Mouse (Mus musculus) ES-Bruce4 (cell line): Measurements from ENCODE around the gene Mfap4. TPM values are rescaled to one million over a fixed set of nuclear protein-coding genes. Genes with fewer than 3 reads are reported as not detected.

ENCODE experiments used
- H3K27ac ChIP-seq: 2 replicates; pipeline ENCODE4 v1.5.1; 2012; ENCODE audit warnings: low read length, inconsistent platforms; ENCODE audit not compliant: insufficient read depth
- H3K27me3 ChIP-seq: 2 replicates; pipeline ENCODE4 v1.6.1; 2012; ENCODE audit warnings: mild to moderate bottlenecking, low read length, inconsistent platforms; ENCODE audit not compliant: control insufficient read depth, poor library complexity, insufficient read depth, severe bottlenecking
- H3K36me3 ChIP-seq: 2 replicates; pipeline ENCODE4 v1.6.1; 2012; ENCODE audit warnings: inconsistent platforms, mild to moderate bottlenecking, low read length, moderate library complexity; ENCODE audit not compliant: control insufficient read depth, poor library complexity, insufficient read depth, severe bottlenecking
- H3K4me1 ChIP-seq: one replicate; pipeline ENCODE4 v1.8.1; 2011; ENCODE audit warnings: low read length; ENCODE audit not compliant: control insufficient read depth, insufficient read depth
- H3K4me3 ChIP-seq: 2 replicates; pipeline ENCODE4 v1.5.1; 2011; ENCODE audit warnings: low read depth, mild to moderate bottlenecking, low read length
- H3K9ac ChIP-seq: 2 replicates; pipeline ENCODE4 v1.6.1; 2012; ENCODE audit warnings: low read depth, mild to moderate bottlenecking, inconsistent platforms; ENCODE audit not compliant: poor library complexity, severe bottlenecking
- H3K9me3 ChIP-seq: replicated peaks from 2 replicates; pipeline ENCODE4 v1.6.1; 2012; ENCODE audit warnings: mild to moderate bottlenecking, low read length, inconsistent platforms; ENCODE audit not compliant: control insufficient read depth, poor library complexity, insufficient read depth, severe bottlenecking
- CTCF ChIP-seq: IDR thresholded peaks from one replicate; pipeline ENCODE4 v1.8.1; 2011; ENCODE audit warnings: low read depth, low read length
- EP300 ChIP-seq: IDR thresholded peaks from 2 replicates; pipeline ENCODE4 v1.6.1; 2011; ENCODE audit warnings: low read depth, low read length; ENCODE audit not compliant: insufficient read depth
- POLR2A ChIP-seq: IDR thresholded peaks from one replicate; pipeline ENCODE4 v1.8.1; 2011; ENCODE audit warnings: low read length; ENCODE audit not compliant: insufficient read depth
- polyA plus RNA-seq: library from polyadenylated mRNA; stranded (reverse); fragments of >200 nt; gene quantifications from 2 replicates; pipeline ENCODE4 v1.2.4, GENCODE M21; 2011; ENCODE audit warnings: low read depth; ENCODE audit not compliant: missing spikeins, insufficient read depth, insufficient read length

Gene Mfap4
- polyA plus RNA-seq, 1 experiment, result 1.3 TPM

DNA sequence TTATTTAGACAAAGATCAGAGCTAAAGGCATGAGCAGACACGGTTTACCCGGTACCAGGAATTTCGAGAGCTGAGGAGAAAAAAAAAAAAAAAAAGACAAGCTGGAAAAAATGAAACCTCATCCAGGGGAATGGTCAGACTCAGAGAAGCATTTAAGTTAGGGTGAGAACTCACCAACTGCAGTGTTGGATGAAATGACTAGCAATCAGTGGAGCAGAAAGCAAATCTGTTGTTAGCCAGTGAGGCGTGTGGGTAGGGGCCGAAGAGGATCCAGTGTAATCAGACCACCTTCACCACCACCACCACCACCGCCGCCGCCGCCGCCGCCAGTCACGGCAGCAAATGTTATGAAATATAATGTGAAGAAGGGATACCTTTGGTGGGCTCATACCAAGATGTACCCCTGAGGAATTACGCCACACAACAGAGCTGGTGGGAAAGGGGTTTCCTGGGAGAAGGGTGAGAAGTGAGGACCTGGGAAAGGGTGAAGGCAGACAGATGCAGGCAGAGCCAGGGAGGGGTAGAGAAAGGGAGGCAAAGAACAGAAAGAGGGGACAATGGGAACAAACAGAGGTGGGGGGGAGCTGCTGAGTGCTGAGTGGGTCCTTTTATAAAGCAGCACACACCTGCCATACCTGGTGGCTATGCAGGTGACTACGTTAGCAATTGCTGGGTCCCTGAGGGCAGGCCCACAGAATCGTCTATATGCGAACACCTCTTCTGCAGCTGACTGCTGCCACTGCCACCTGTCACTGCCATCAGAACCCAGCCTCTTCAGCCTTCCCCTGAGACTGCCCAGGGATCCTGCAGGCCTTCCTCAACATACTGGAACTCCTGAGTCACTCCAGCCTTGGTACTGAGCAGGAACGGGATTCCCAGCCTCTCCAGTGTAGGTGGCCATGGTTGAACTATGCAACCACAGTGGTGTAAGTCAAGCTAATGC, 7.4 kb upstream of the Mfap4 start:
- Histone ChIP-seq H3K36me3 (no peaks in the 10 kb centered on the region), H3K9ac (no peak overlapping the region), H3K27ac (no peak overlapping the region), H3K9me3 (no peaks in the 10 kb centered on the region), H3K4me3 (peak overlapping the region; percentile 4; the same call in 1 of the 2 replicates), H3K4me1 (peaks cover 3% of the 10 kb centered on the region), H3K27me3 (no peaks in the 10 kb centered on the region)
- no peak for TF ChIP-seq CTCF
- no peak for TF ChIP-seq EP300
- no peak for TF ChIP-seq POLR2A

DNA sequence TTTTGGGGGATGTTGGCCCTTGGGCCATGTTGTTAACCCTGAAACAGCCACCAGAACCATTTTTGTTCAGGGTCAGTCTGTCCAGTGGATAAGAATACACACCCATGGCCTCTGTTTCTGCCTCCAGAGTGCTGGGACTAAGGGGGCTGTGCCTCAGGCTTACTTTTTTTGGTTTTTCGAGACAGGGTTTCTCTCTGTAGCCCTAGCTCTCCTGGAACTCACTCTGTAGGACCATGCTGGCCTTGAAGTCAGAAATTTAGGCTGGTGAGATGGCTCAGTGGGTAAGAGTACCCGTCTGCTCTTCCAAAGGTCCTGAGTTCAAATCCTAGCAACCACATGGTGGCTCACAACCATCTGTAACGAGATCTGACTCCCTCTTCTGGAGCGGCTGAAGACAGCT, 6.4 kb upstream of the Mfap4 start:
- no peak overlapping the region for H3K9ac ChIP-seq
- no peaks in the 10 kb centered on the region for H3K36me3 ChIP-seq
- no peaks in the 10 kb centered on the region for H3K9me3 ChIP-seq
- H3K4me3 ChIP-seq, result no peak overlapping the region
- H3K4me1 ChIP-seq, result peaks cover 3% of the 10 kb centered on the region
- no peaks in the 10 kb centered on the region for H3K27me3 ChIP-seq
- TF ChIP-seq POLR2A (no peak), CTCF (no peak), EP300 (no peak)
- H3K27ac ChIP-seq, result no peak overlapping the region

DNA sequence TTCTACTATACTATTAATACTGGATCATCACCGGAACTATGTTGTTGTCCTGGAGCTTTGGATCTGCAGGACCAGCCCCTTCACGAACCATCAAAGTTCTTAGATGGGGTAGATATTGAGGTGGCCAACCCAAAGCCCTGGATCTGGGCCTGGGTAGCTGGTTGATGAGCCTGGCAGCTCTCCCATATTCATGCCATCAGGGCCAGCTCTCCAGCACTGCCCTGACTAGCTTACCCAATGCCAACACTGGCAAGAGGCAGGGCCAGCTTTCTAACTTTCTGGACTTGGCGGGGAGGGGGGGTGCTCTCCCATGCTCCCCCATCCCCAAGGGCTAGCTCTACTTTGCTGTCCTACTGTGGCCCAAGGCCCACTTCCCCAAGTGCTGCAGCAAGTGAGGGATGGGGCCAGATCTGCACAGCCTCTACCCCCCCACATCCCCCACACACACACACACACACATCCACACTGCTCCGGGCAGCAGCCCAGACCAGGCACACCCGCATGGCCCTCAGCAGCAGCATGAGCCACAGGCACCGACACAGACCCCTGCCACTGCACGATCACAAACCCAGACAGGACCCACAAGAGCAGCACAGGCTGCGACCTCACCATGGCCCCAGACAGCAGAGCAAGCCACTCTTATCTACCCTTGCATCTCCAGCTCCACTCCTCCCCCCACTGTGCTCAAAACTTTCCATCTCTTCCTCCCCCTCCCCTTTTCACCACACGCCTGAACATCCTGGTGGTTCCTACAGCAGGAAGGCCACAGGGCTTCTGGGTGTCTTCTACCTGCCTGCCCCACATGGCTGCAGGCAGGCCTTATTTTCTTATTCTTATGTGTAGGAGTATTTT, 3.8 kb upstream of the Mfap4 start:
- Histone ChIP-seq H3K9ac (no peak overlapping the region), H3K4me1 (peaks cover 3% of the 10 kb centered on the region), H3K4me3 (no peak overlapping the region), H3K27ac (no peak overlapping the region), H3K9me3 (no peaks in the 10 kb centered on the region), H3K27me3 (no peaks in the 10 kb centered on the region), H3K36me3 (no peaks in the 10 kb centered on the region)
- no peak for TF ChIP-seq POLR2A
- no peak for TF ChIP-seq CTCF
- TF ChIP-seq EP300, result no peak

DNA sequence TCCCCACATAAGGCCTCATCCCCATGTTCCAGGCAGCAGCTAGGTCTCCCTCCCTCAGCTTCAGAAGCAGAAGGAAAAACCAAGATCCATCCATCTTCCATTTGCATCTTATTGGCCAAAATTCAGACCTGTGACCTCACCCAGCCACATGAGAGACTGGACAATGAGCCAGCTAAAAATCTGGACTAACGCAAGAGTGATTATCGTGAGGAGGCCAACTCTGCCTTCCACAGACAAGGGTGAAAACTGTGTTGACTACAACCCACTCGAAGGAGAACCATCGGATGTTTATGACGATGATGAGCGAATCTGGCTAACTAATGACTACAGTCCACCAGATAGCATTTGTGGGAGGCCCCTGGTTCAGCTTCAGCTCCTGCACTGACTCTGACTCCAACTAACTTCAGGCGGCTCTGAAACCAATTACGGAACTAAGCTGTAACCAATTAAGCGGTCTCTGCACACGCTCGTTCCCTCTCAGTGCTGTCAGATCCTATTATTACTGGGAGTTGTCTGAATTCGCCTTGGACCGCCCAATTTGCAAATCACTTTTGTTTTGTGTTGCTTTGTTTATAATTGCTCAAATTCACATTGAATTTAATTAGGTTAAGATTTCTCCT, 1.9 kb upstream of the Mfap4 start:
- peaks cover 2% of the 10 kb centered on the region for H3K4me1 ChIP-seq
- H3K27ac ChIP-seq, result no peak overlapping the region
- no peak overlapping the region for H3K9ac ChIP-seq
- no peak for TF ChIP-seq EP300
- TF ChIP-seq CTCF, result no peak
- no peak for TF ChIP-seq POLR2A
- no peaks in the 10 kb centered on the region for H3K36me3 ChIP-seq
- H3K9me3 ChIP-seq, result no peaks in the 10 kb centered on the region
- no peak overlapping the region for H3K4me3 ChIP-seq
- H3K27me3 ChIP-seq, result no peaks in the 10 kb centered on the region

DNA sequence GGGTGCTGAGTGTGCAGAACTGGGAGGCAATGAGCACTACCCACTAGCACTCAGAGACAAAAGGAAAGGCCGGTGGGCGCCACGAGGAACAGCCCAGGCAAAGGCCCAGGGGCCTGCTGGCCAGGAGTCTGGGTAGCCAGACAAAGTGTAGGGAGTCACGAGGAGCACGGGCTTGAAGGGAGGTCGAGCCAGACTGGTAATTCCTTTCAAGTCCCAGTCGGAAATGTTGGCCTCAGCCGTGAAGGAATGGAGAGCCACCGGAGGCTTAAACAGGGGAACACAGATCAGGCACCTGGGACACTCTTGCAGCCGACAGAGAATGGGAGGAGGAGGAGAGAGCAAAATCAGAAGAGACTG, 997 bp upstream of the Mfap4 start:
- TF ChIP-seq POLR2A (no peak), EP300 (no peak), CTCF (no peak)
- H3K36me3 ChIP-seq, result peaks cover 9% of the 10 kb centered on the region
- no peaks in the 10 kb centered on the region for H3K9me3 ChIP-seq
- no peak overlapping the region for H3K27ac ChIP-seq
- peak overlapping the region; percentile 11; the same call in 1 of the 2 replicates for H3K4me3 ChIP-seq
- peaks cover 2% of the 10 kb centered on the region for H3K4me1 ChIP-seq
- peak overlapping the region; percentile 5 for H3K9ac ChIP-seq
- no peaks in the 10 kb centered on the region for H3K27me3 ChIP-seq
